Mouse (Mus musculus) cortical plate, adult 2 months (tissue): ENCODE results near the gene Prkrip1.

ENCODE experiments used
- CTCF ChIP-seq: fragments of 200-500 bp; IDR thresholded peaks from 2 replicates; pipeline ENCODE4 v1.5.1; 2011; ENCODE audit warnings: mild to moderate bottlenecking, control low read depth, low read length; ENCODE audit not compliant: insufficient read depth; ENCODE audit errors: extremely low read depth
- POLR2A ChIP-seq: fragments of 200-500 bp; IDR thresholded peaks from 2 replicates; pipeline ENCODE4 v1.6.1; 2011; ENCODE audit warnings: mild to moderate bottlenecking, low read length, control low read depth; ENCODE audit not compliant: insufficient read depth; ENCODE audit errors: extremely low read depth

DNA sequence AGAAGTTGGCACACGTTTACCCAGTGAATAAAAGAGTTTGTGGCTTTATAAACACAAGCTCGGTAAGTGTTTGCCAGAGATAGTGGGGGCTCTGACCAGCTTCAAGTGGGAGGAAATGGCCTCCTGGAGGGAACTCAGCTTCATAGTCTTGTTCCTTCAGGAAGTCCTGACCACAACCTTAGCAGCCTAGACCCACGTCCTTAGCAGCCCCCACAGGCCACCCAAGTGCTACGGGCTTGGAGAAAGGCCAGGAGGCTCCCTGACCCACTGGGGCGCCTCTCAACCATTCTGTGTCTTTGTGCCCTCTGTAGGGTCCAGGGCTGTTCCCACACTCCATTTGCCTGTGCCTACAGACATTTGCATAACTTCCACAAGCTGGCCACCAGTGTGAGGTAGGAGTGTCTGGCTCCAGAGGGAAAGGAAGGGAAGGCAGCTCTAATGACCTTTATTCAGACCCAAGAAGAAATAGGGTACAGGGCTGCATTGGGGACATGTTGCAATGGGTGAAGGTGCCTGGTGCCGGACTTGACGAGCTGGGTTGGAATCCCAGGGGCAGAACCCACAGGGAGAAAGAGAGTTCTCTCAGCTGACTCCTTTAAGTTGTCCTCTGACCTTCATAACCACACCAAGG, 27.6 kb upstream of the Prkrip1 start:
- no peak for TF ChIP-seq CTCF
- no peak for TF ChIP-seq POLR2A
